Mouse (Mus musculus) embryonic fibroblast, embryonic 13.5 days (primary cell): ENCODE measurements around the gene Nanog.

ENCODE experiments used
- CTCF ChIP-seq: IDR thresholded peaks from 2 replicates; pipeline ENCODE4 v1.5.1; 2011; ENCODE audit warnings: mild to moderate bottlenecking, control low read depth, low read length, moderate library complexity, borderline replicate concordance; ENCODE audit not compliant: insufficient read depth
- POLR2A ChIP-seq: IDR thresholded peaks from 2 replicates; pipeline ENCODE4 v1.6.1; 2011; ENCODE audit warnings: low read depth, mild to moderate bottlenecking, control low read depth, low read length, moderate library complexity

DNA sequence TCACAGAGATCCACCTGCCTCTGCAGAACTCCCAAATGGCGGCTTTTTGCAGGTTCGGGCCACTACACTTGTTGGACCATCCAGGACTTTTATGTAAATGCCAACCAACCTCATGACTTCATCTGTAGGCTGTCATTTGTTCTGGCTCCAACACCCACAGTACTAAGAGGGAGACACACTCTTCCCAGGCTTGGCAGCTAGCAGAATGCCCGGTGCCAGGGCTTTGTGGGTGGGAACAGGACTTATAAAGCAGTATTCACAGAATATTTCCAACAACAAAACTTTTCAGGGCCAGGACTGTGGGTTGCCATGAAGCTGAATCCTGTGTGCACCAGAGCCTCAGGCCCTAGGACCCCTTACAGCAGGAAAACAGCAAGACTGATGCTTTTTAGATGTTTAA lies 24.6 kb upstream of the Nanog start:
- TF ChIP-seq CTCF (no peak), POLR2A (no peak)
